Comparison of ENCODE assay signal across 27 mouse cellular contexts in the genomic region with DNA sequence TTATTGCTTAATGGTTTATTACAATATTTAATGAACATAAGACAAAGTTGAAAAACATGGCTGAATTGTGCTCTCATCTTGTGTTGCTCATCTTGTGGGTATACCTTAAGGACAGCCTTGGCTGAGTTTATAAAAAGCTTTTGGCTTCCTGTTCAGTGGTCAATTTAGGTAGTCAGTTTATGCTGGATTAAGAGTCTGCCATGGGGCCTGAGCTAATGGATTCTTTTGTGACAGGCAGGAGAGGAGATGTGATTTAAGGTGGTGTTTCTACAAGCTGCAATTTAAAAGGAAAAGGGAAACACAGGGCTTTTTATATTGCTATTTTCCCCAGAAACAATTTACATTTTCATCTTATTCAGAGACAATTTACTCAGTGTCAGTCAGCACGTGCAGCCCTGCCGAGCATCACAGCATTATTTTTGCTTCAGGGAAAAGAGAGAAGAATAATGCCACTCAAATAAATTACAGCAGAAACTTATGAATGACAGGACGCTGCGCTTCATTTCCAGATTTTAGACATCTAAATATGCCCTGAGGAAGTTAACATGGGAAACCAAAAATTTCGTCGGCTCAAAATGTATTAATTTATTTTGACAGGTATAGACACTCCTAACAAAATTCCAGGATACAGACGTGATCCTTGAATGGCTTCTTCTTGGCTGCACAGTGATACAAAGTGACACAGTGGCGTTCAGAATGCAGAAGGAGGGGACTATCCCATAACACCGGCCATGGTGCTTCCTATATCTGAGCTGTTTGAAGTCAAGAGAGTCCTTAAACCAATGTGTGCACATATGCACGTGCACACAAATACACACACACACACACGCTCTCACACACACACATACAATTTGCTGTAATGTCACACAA.
DNase-seq lines count a peak whose midpoint lies in the region; ATAC-seq lines count a peak whose summit lies in the region.
"Had no signal": no experiment of that assay in that cellular context is flagged by ENCODE, and none has a peak within 500 bp of the region (broad histone marks: within the 10 kb centered on the region; RNA-seq: fewer than 3 reads in every experiment).

No protein-coding gene starts in this region.

- no peak overlapping the region for H3K27ac ChIP-seq in heart, embryonic 12.5 days (ENCODE audit: poor library complexity, severe bottlenecking)
- H3K27ac ChIP-seq in midbrain, embryonic 14.5 days (replicated peaks; ENCODE audit: low read depth, low read length): no peak overlapping the region
- no peak overlapping the region for H3K27ac ChIP-seq in midbrain, embryonic 11.5 days (ENCODE audit: low read depth, low read length)
- no peak overlapping the region for H3K27ac ChIP-seq in midbrain, embryonic 16.5 days (ENCODE audit: low read length)
- H3K27ac ChIP-seq: embryonic facial prominence, embryonic 12.5 days; heart, embryonic 10.5 days; limb, embryonic 12.5 days; liver, embryonic 15.5 days; stomach, postnatal 0 days had no signal

- 76% methylated on average over 11 of the region's 11 CpGs for WGBS in heart, embryonic 12.5 days
- WGBS in midbrain, embryonic 14.5 days: 32% methylated on average over 11 of the region's 11 CpGs
- 72% methylated on average over 11 of the region's 11 CpGs for WGBS in midbrain, embryonic 11.5 days
- WGBS in midbrain, embryonic 16.5 days: 38% methylated on average over 11 of the region's 11 CpGs

- ATAC-seq in heart, embryonic 12.5 days (ENCODE audit: insufficient number of reproducible peaks, low FRiP score): no peak
- ATAC-seq in midbrain, embryonic 14.5 days (ENCODE audit: low FRiP score, low TSS enrichment): no peak; the same call in 1 of the 2 replicates
- no peak for ATAC-seq in midbrain, embryonic 11.5 days (ENCODE audit: low FRiP score)
- ATAC-seq in midbrain, embryonic 16.5 days: peak; percentile 86
- ATAC-seq: intestine, postnatal 0 days had no signal

- no peak overlapping the region for H3K4me3 ChIP-seq in heart, embryonic 12.5 days
- no peak overlapping the region for H3K4me3 ChIP-seq in midbrain, embryonic 14.5 days (replicated peaks; ENCODE audit: low read depth, low read length)
- H3K4me3 ChIP-seq in midbrain, embryonic 11.5 days (ENCODE audit: low read depth, low read length): no peak overlapping the region
- H3K4me3 ChIP-seq in midbrain, embryonic 16.5 days (ENCODE audit: low read depth, low read length): no peak overlapping the region
- H3K4me3 ChIP-seq: embryonic facial prominence, embryonic 12.5 days; heart, embryonic 10.5 days; limb, embryonic 12.5 days; liver, embryonic 15.5 days had no signal

- H3K4me2 ChIP-seq in heart, embryonic 12.5 days: no peak overlapping the region
- H3K4me2 ChIP-seq in midbrain, embryonic 14.5 days (ENCODE audit: low read length): no peak overlapping the region
- no peak overlapping the region for H3K4me2 ChIP-seq in midbrain, embryonic 11.5 days
- no peak overlapping the region for H3K4me2 ChIP-seq in midbrain, embryonic 16.5 days (ENCODE audit: low read length)
- H3K4me2 ChIP-seq: embryonic facial prominence, embryonic 12.5 days; limb, embryonic 12.5 days; liver, embryonic 15.5 days; lung, embryonic 14.5 days had no signal

- H3K9ac ChIP-seq in heart, embryonic 12.5 days: no peak overlapping the region
- H3K9ac ChIP-seq in midbrain, embryonic 14.5 days (replicated peaks; ENCODE audit: low read length): no peak overlapping the region
- H3K9ac ChIP-seq in midbrain, embryonic 11.5 days (ENCODE audit: low read length): no peak overlapping the region
- H3K9ac ChIP-seq in midbrain, embryonic 16.5 days (ENCODE audit: low read depth, low read length): no peak overlapping the region
- H3K9ac ChIP-seq: embryonic facial prominence, embryonic 12.5 days; limb, embryonic 12.5 days; liver, embryonic 15.5 days; lung, embryonic 14.5 days had no signal

- no peaks in the 10 kb centered on the region for H3K36me3 ChIP-seq in heart, embryonic 12.5 days
- H3K36me3 ChIP-seq in midbrain, embryonic 14.5 days (ENCODE audit: control insufficient read depth, insufficient read depth, low read length): no peaks in the 10 kb centered on the region
- no peaks in the 10 kb centered on the region for H3K36me3 ChIP-seq in midbrain, embryonic 11.5 days (ENCODE audit: control insufficient read depth, insufficient read depth, low read length)
- H3K36me3 ChIP-seq in midbrain, embryonic 16.5 days (ENCODE audit: control insufficient read depth, insufficient read depth, low read length): no peaks in the 10 kb centered on the region
- H3K36me3 ChIP-seq: embryonic facial prominence, embryonic 12.5 days; heart, embryonic 10.5 days; limb, embryonic 12.5 days; liver, embryonic 15.5 days had no signal

- DNase-seq in heart, adult 11 months: peak; percentile 59
- peak; percentile 57 for DNase-seq in midbrain, embryonic 14.5 days
- DNase-seq in midbrain, embryonic 11.5 days (ENCODE audit: low spot score, missing footprints): no peak
- no peak for DNase-seq in layer of hippocampus, adult 18-20 months (ENCODE audit: low spot score in 2 of 2)
- DNase-seq in left cerebral cortex, postnatal 14 days (ENCODE audit: low spot score in 2 of 2): no peak
- DNase-seq: adrenal gland, postnatal 10 days; cerebellum, adult 11 months; cerebellum, adult 9-10 months; cerebellum, postnatal 36 days; gastrocnemius, postnatal 14 days; heart, postnatal 4 days; kidney, adult 9 months; kidney, postnatal 10 days; lung, embryonic 14.5 days; lung, postnatal 14 days; right cerebral cortex, postnatal 4 days; thymus, adult 18-20 months; thymus, postnatal 25 days had no signal

- H3K9me3 ChIP-seq in heart, embryonic 12.5 days (replicated peaks): no peaks in the 10 kb centered on the region
- H3K9me3 ChIP-seq in midbrain, embryonic 14.5 days (ENCODE audit: control insufficient read depth, low read length): no peaks in the 10 kb centered on the region
- H3K9me3 ChIP-seq in midbrain, embryonic 11.5 days (ENCODE audit: control insufficient read depth, low read length): no peaks in the 10 kb centered on the region
- no peaks in the 10 kb centered on the region for H3K9me3 ChIP-seq in midbrain, embryonic 16.5 days (replicated peaks; ENCODE audit: control insufficient read depth, low read length, poor library complexity, severe bottlenecking)
- H3K9me3 ChIP-seq: embryonic facial prominence, embryonic 12.5 days; heart, embryonic 10.5 days; limb, embryonic 12.5 days; liver, embryonic 15.5 days had no signal

- intact Hi-C loops in left cerebral cortex, postnatal 14 days (cut with DNase I): no loop called here

- no peaks in the 10 kb centered on the region for H3K27me3 ChIP-seq in heart, embryonic 12.5 days (replicated peaks)
- H3K27me3 ChIP-seq in midbrain, embryonic 14.5 days (ENCODE audit: control insufficient read depth, insufficient read depth, low read length): no peaks in the 10 kb centered on the region
- H3K27me3 ChIP-seq in midbrain, embryonic 11.5 days (ENCODE audit: control insufficient read depth, insufficient read depth, low read length): no peaks in the 10 kb centered on the region
- no peaks in the 10 kb centered on the region for H3K27me3 ChIP-seq in midbrain, embryonic 16.5 days (ENCODE audit: control insufficient read depth, insufficient read depth, low read depth, low read length)
- H3K27me3 ChIP-seq: CH12.LX; embryonic facial prominence, embryonic 12.5 days; limb, embryonic 12.5 days; liver, embryonic 15.5 days had no signal

- no peaks in the 10 kb centered on the region for H3K4me1 ChIP-seq in heart, embryonic 12.5 days (replicated peaks)
- no peaks in the 10 kb centered on the region for H3K4me1 ChIP-seq in midbrain, embryonic 14.5 days (ENCODE audit: control insufficient read depth, insufficient read depth, low read length)
- no peaks in the 10 kb centered on the region; the same call in 1 of the 2 replicates for H3K4me1 ChIP-seq in midbrain, embryonic 11.5 days (ENCODE audit: control insufficient read depth, insufficient read depth, low read length)
- H3K4me1 ChIP-seq in midbrain, embryonic 16.5 days (ENCODE audit: control insufficient read depth, insufficient read depth, low read length): no peaks in the 10 kb centered on the region
- H3K4me1 ChIP-seq: embryonic facial prominence, embryonic 12.5 days; heart, embryonic 10.5 days; limb, embryonic 12.5 days; liver, embryonic 15.5 days had no signal

Comparison
In these comparisons a context has a peak if more than half of its experiments do, and no peak if none do; other contexts are left out.
1. DNase-seq: peak in heart, adult 11 months (single experiment) and midbrain, embryonic 14.5 days (single experiment); none in midbrain, embryonic 11.5 days (single experiment), layer of hippocampus, adult 18-20 months (0 of 2) and left cerebral cortex, postnatal 14 days (0 of 2).